Mouse (Mus musculus): Measurements from ENCODE around the gene Pcdh15. TPM values are rescaled to one million over a fixed set of nuclear protein-coding genes. Genes with fewer than 3 reads are reported as not detected.

The Pcdh15 gene
- polyA plus RNA-seq, 1 experiment from 2014 or later = 0.90 TPM

DNA sequence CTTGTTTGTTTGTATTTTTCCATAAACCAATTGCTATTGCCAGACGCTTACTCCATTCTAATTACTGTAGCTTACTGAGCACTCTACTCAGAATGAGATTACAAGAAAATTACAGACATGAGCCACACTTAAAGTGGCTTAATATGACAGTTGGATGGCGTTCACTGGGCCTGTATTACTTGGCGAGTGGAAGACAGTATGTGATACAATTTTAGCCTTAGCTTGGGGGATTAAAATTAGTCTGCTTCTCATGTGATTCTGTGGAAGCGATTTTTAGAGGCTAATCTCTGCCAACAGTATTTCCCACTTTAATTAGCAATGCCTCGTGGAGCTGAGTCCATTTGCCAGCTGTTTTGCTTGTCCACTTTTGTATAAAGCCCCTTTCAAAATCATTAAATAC, 837.0 kb downstream of the Pcdh15 start:
- Histone ChIP-seq H3K4me1 (replicated peaks) (no peaks in the 10 kb centered on the region), H3K4me3 (no peak overlapping the region), H3K27me3 (ENCODE audit: insufficient read depth, poor library complexity, severe bottlenecking) (no peaks in the 10 kb centered on the region), H3K36me3 (no peaks in the 10 kb centered on the region), H3K27ac (no peak overlapping the region), H3K9me3 (no peaks in the 10 kb centered on the region)
- 78% methylated on average over 5 of the region's 5 CpGs for WGBS
- DNase-seq (ENCODE audit: low spot score) = no peak

GRCm38 (mm10) chr10:73938989-73939388, 839.8 kb downstream of the Pcdh15 start:
- no peaks in the 10 kb centered on the region for H3K4me1 ChIP-seq (replicated peaks)
- no peak overlapping the region for H3K4me3 ChIP-seq
- H3K27ac ChIP-seq = no peak overlapping the region
- no peak for DNase-seq (ENCODE audit: low spot score)
- no peaks in the 10 kb centered on the region for H3K9me3 ChIP-seq
- WGBS = 76% methylated on average over 3 of the region's 3 CpGs
- no peaks in the 10 kb centered on the region for H3K36me3 ChIP-seq
- no peaks in the 10 kb centered on the region for H3K27me3 ChIP-seq (ENCODE audit: insufficient read depth, poor library complexity, severe bottlenecking)

DNA sequence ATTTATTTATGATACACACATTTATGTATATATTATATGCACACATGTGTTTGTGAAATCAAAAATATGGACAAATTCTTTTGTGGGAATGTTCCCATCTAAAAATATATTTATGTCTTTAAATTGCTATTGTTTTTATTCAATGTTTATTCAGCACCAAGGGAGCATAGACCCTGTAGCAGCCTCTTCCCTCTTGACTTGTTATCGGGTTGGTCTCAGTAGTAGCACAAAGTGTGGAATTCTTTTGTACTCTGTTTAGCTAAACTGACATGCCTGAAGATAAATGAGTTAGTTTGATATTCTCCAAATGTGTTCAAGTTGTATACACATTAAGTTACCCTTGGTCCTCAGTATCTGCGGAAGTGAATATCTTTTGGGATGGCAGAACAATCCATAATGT, 848.7 kb downstream of the Pcdh15 start:
- H3K27me3 ChIP-seq (ENCODE audit: insufficient read depth, poor library complexity, severe bottlenecking) = no peaks in the 10 kb centered on the region
- H3K9me3 ChIP-seq = no peaks in the 10 kb centered on the region
- DNase-seq (ENCODE audit: low spot score) = no peak
- H3K4me1 ChIP-seq (replicated peaks) = no peaks in the 10 kb centered on the region
- no peaks in the 10 kb centered on the region for H3K36me3 ChIP-seq
- no peak overlapping the region for H3K27ac ChIP-seq
- no peak overlapping the region for H3K4me3 ChIP-seq
- 74% methylated on average over 2 of the region's 2 CpGs for WGBS

DNA sequence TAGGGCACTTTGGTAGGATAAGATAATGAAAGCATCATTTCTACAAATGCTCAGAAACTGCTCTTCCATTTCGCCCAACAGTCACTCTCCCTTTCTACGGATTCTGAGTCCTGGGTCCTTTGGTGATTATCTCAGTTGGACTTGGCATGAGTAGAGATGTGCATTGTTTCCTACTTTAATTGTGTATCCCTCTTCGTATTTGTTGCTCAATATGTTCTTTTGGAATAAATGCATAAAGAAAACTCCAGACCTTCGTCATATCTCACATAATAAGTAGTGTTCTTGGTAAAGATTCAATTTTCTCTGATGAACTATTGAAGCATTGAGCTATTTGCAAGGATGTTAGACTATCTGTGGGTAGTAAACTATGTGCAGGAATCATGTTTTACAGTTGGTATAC, 854.2 kb downstream of the Pcdh15 start:
- DNase-seq (ENCODE audit: low spot score) = no peak
- Histone ChIP-seq H3K4me1 (replicated peaks) (no peaks in the 10 kb centered on the region), H3K9me3 (no peaks in the 10 kb centered on the region), H3K27me3 (ENCODE audit: insufficient read depth, poor library complexity, severe bottlenecking) (no peaks in the 10 kb centered on the region), H3K36me3 (no peaks in the 10 kb centered on the region), H3K27ac (no peak overlapping the region), H3K4me3 (no peak overlapping the region)
- WGBS = 85% methylated on average over 4 of the region's 4 CpGs

DNA sequence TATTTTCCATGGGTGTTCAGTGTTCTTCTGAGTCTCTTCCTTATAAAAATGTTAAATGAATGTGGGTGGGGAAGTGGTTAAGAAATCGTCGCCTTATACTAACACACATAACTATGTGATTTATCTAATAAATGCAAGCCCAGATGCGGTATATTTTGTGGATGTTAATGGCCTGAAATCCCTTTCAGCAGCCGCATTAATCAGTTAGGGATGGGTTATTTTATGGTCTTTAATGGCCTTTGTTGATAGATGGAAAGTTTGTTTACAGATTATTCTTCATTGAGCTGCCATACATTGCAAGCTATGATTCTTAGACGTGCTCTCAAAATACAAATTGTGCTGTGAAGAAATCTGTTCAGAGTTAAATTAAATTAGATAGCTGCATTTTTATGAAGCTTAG, 884.9 kb downstream of the Pcdh15 start:
- no peaks in the 10 kb centered on the region for H3K27me3 ChIP-seq (ENCODE audit: insufficient read depth, poor library complexity, severe bottlenecking)
- no peaks in the 10 kb centered on the region for H3K9me3 ChIP-seq
- H3K27ac ChIP-seq = no peak overlapping the region
- no peaks in the 10 kb centered on the region for H3K4me1 ChIP-seq (replicated peaks)
- DNase-seq (ENCODE audit: low spot score) = no peak
- no peak overlapping the region for H3K4me3 ChIP-seq
- H3K36me3 ChIP-seq = no peaks in the 10 kb centered on the region
- WGBS = 80% methylated on average over 5 of the region's 5 CpGs

DNA sequence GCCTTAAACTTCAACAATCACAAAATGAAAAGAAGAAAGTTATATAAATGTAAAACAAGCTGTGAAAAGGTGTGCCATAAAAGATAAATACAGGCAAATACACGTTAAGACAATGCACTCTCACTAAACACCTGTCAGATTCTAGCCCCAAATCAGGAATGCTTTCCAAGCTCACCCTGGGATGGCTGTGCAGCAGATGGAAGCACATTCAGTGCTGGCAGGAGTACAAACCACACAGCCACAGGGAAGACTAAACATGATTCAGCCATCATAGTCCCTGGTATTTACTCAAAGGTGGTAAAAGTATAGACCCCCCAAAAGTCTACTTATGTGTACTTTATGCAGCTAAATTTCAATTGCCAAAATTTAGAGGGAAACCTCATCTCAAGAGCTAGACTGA, 909.7 kb downstream of the Pcdh15 start:
- no peaks in the 10 kb centered on the region for H3K9me3 ChIP-seq
- H3K4me3 ChIP-seq = no peak overlapping the region
- H3K36me3 ChIP-seq = no peaks in the 10 kb centered on the region
- no peak overlapping the region for H3K27ac ChIP-seq
- H3K4me1 ChIP-seq (replicated peaks) = no peaks in the 10 kb centered on the region
- DNase-seq (ENCODE audit: low spot score) = no peak
- no peaks in the 10 kb centered on the region for H3K27me3 ChIP-seq (ENCODE audit: insufficient read depth, poor library complexity, severe bottlenecking)
- WGBS = 62% methylated on average over 1 of the region's 1 CpGs

- Histone ChIP-seq H3K4me3 (no peak overlapping the region), H3K36me3 (no peaks in the 10 kb centered on the region), H3K9me3 (no peaks in the 10 kb centered on the region), H3K4me1 (replicated peaks) (no peaks in the 10 kb centered on the region), H3K27me3 (ENCODE audit: insufficient read depth, poor library complexity, severe bottlenecking) (no peaks in the 10 kb centered on the region), H3K27ac (no peak overlapping the region)
- no peak for DNase-seq (ENCODE audit: low spot score)
- 93% methylated on average over 1 of the region's 1 CpGs for WGBS
These were observed 923.9 kb downstream of the Pcdh15 start for GRCm38 (mm10) chr10:74023091-74023490.

- Histone ChIP-seq H3K27me3 (ENCODE audit: insufficient read depth, poor library complexity, severe bottlenecking) (no peaks in the 10 kb centered on the region), H3K27ac (no peak overlapping the region), H3K4me1 (replicated peaks) (no peaks in the 10 kb centered on the region), H3K4me3 (no peak overlapping the region), H3K36me3 (no peaks in the 10 kb centered on the region), H3K9me3 (no peaks in the 10 kb centered on the region)
- WGBS = 64% methylated on average over 9 of the region's 9 CpGs
- DNase-seq (ENCODE audit: low spot score) = no peak
These were observed 953.9 kb downstream of the Pcdh15 start for GRCm38 (mm10) chr10:74053059-74053458.

GRCm38 (mm10) chr10:74086653-74087052, 987.5 kb downstream of the Pcdh15 start:
- H3K36me3 ChIP-seq = no peaks in the 10 kb centered on the region
- H3K4me1 ChIP-seq (replicated peaks) = no peaks in the 10 kb centered on the region
- DNase-seq (ENCODE audit: low spot score) = no peak
- H3K27ac ChIP-seq = no peak overlapping the region
- no peaks in the 10 kb centered on the region for H3K9me3 ChIP-seq
- 90% methylated on average over 4 of the region's 4 CpGs for WGBS
- no peaks in the 10 kb centered on the region for H3K27me3 ChIP-seq (ENCODE audit: insufficient read depth, poor library complexity, severe bottlenecking)
- H3K4me3 ChIP-seq = no peak overlapping the region

GRCm38 (mm10) chr10:74098296-74098695, 999.2 kb downstream of the Pcdh15 start:
- Histone ChIP-seq H3K4me3 (no peak overlapping the region), H3K36me3 (no peaks in the 10 kb centered on the region), H3K9me3 (no peaks in the 10 kb centered on the region), H3K4me1 (replicated peaks) (no peaks in the 10 kb centered on the region), H3K27me3 (ENCODE audit: insufficient read depth, poor library complexity, severe bottlenecking) (no peaks in the 10 kb centered on the region), H3K27ac (no peak overlapping the region)
- no peak for DNase-seq (ENCODE audit: low spot score)
- WGBS = 100% methylated on average over 1 of the region's 1 CpGs

DNA sequence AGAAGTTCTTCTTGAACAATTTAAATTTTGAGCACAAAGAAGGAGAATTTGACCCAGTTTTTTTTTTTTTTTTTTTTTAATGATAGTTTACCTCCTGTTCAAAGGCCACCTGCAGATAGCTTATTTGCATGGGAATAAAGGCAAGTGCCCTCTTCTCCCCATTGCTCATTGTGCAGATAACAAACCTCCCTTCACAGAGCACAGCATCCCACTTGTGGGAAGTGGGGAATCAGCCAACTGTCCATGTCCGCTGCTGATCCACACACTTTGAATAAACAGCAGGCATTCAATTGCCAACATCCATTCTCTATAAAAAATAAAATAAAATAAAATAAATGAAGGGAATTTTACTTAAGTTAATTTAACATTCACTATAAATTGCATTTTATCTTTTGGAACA, 1015.0 kb downstream of the Pcdh15 start:
- no peaks in the 10 kb centered on the region for H3K27me3 ChIP-seq (ENCODE audit: insufficient read depth, poor library complexity, severe bottlenecking)
- WGBS = 36% methylated on average over 1 of the region's 1 CpGs
- DNase-seq (ENCODE audit: low spot score) = no peak
- H3K36me3 ChIP-seq = no peaks in the 10 kb centered on the region
- H3K4me1 ChIP-seq (replicated peaks) = no peaks in the 10 kb centered on the region
- no peak overlapping the region for H3K4me3 ChIP-seq
- H3K9me3 ChIP-seq = no peaks in the 10 kb centered on the region
- H3K27ac ChIP-seq = no peak overlapping the region

DNA sequence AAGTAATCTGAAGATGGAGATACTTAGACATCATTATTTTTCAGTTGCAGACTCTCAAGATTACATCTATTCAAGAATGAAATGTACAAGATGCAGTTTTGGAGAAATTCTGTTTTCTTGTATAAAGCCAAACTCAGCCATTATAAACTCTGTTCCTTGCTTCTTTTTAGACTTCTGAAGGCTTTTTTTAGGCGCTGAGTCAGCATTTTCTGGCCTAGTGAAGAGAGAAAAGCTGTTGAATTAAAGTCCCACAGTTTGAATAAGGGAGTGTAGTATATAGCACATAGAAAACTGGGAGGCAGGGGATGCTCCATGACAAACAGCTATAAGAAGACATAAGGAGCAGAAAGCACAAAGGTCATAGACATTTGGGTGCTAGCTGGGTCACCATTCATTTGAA, 1017.7 kb downstream of the Pcdh15 start:
- Histone ChIP-seq H3K9me3 (no peaks in the 10 kb centered on the region), H3K36me3 (no peaks in the 10 kb centered on the region), H3K4me1 (replicated peaks) (no peaks in the 10 kb centered on the region), H3K4me3 (no peak overlapping the region), H3K27ac (no peak overlapping the region), H3K27me3 (ENCODE audit: insufficient read depth, poor library complexity, severe bottlenecking) (no peaks in the 10 kb centered on the region)
- 66% methylated on average over 1 of the region's 1 CpGs for WGBS
- no peak for DNase-seq (ENCODE audit: low spot score)

GRCm38 (mm10) chr10:74123421-74123820, 1024.3 kb downstream of the Pcdh15 start:
- Histone ChIP-seq H3K27ac (no peak overlapping the region), H3K36me3 (no peaks in the 10 kb centered on the region), H3K4me1 (replicated peaks) (no peaks in the 10 kb centered on the region), H3K9me3 (no peaks in the 10 kb centered on the region), H3K27me3 (ENCODE audit: insufficient read depth, poor library complexity, severe bottlenecking) (no peaks in the 10 kb centered on the region), H3K4me3 (no peak overlapping the region)
- 89% methylated on average over 4 of the region's 4 CpGs for WGBS
- DNase-seq (ENCODE audit: low spot score) = no peak

GRCm38 (mm10) chr10:74129192-74129591, 1030.0 kb downstream of the Pcdh15 start:
- H3K9me3 ChIP-seq = no peaks in the 10 kb centered on the region
- no peaks in the 10 kb centered on the region for H3K27me3 ChIP-seq (ENCODE audit: insufficient read depth, poor library complexity, severe bottlenecking)
- H3K4me1 ChIP-seq (replicated peaks) = no peaks in the 10 kb centered on the region
- no peak overlapping the region for H3K27ac ChIP-seq
- no peaks in the 10 kb centered on the region for H3K36me3 ChIP-seq
- WGBS = 78% methylated on average over 3 of the region's 3 CpGs
- no peak for DNase-seq (ENCODE audit: low spot score)
- no peak overlapping the region for H3K4me3 ChIP-seq

All from hindbrain, embryonic 10.5 days (tissue).